20 mouse cellular contexts compared by ENCODE assay signal in genomic region chr7:122126946-122127345, GRCm38 (mm10). TPM values are rescaled to one million over a fixed set of nuclear protein-coding genes. Genes with fewer than 3 reads are reported as not detected.
"Had no signal": no experiment of that assay in that cellular context is flagged by ENCODE, and none has a peak within 500 bp of the region (broad histone marks: within the 10 kb centered on the region; RNA-seq: fewer than 3 reads in every experiment).

No protein-coding gene starts in this region.

- H3K27me3 ChIP-seq: midbrain, embryonic 12.5 days; neural tube, embryonic 13.5 days; neural tube, embryonic 15.5 days had no signal

- DNase-seq: lung, embryonic 14.5 days; lung, postnatal 10 days; lung, postnatal 4 days; midbrain, embryonic 14.5 days; retina, postnatal 1 day; right cerebral cortex, adult 18-20 months; right cerebral cortex, postnatal 25 days; right cerebral cortex, postnatal 4 days; spleen, adult 18-20 months; thymus, adult 18-20 months; thymus, postnatal 14 days; thymus, postnatal 36 days had no signal

- ATAC-seq: midbrain, embryonic 16.5 days had no signal

- H3K27ac ChIP-seq: midbrain, embryonic 10.5 days; midbrain, embryonic 12.5 days; neural tube, embryonic 13.5 days; neural tube, embryonic 15.5 days had no signal

- H3K9me3 ChIP-seq: midbrain, embryonic 10.5 days; midbrain, embryonic 12.5 days; neural tube, embryonic 13.5 days; neural tube, embryonic 15.5 days had no signal

- H3K9ac ChIP-seq: lung, embryonic 14.5 days; midbrain, embryonic 12.5 days; neural tube, embryonic 13.5 days; neural tube, embryonic 15.5 days had no signal

- H3K4me2 ChIP-seq: lung, embryonic 14.5 days; midbrain, embryonic 12.5 days; neural tube, embryonic 13.5 days; neural tube, embryonic 15.5 days had no signal

- H3K4me3 ChIP-seq: midbrain, embryonic 10.5 days; midbrain, embryonic 12.5 days; myocyte; neural tube, embryonic 13.5 days; neural tube, embryonic 15.5 days had no signal

RNA-seq across cellular contexts. Expression of gene Ern2, which starts 59.1 kb away (rescaled TPM):
- total RNA-seq: megakaryocyte, adult 5-6 weeks; megakaryocyte-erythroid progenitor cell, adult 5-6 weeks had no signal
- polyA plus RNA-seq: lung, embryonic 14.5 days; midbrain, embryonic 10.5 days; myocyte had no signal
